Mouse (Mus musculus) CD8-positive naive resting alpha-beta T cell, adult 57 days (primary cell): Measurements from ENCODE around the gene Gm21767. TPM values are rescaled to one million over a fixed set of nuclear protein-coding genes. Genes with fewer than 3 reads are reported as not detected.

ENCODE experiments used
- total RNA-seq: library from RNA; stranded (reverse); gene quantifications from one replicate; pipeline ENCODE4 v1.2.4, GENCODE M21; 2023

The Gm21767 gene
- total RNA-seq: not detected

GRCm38 (mm10) chrY:13941438-13941837, at the start of gene Gm21767:
Gene Gm21767 (plus strand): TSS chrY:13941738.

